Mouse (Mus musculus): ENCODE measurements around the gene Gm11639. TPM values are rescaled to one million over a fixed set of nuclear protein-coding genes. Genes with fewer than 3 reads are reported as not detected.

Gene Gm11639
- total and polyA plus RNA-seq, 3 experiments = 0.21 to 0.67 (median 0.32) TPM

DNA sequence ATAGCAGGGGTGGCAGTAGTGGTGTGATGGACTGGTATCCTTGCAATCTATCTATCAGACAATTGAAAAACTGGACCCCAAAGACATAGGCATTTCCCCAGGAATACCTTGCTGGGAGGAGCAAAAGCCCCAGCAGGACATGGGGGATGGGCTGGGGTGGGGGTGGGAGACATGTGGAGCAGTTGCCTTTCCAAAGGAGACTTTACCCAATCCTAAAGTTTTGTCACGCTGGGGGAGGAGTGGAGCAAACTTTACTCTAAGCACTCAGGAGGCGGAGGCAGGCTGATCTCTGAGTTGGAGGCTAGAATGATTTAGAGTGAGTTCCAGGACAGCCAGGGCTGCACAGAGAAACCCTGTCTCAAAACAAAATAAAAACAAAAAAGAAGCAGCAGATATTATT is 475.9 kb downstream of the Gm11639 start:
- no peak for TF ChIP-seq ZC3H11A (IDR thresholded peaks at IDR 0.05; ENCODE audit: low read depth, low read length)
- TF ChIP-seq CHD2 (IDR thresholded peaks at IDR 0.05; ENCODE audit: low read length) = no peak
- no peak for TF ChIP-seq PAX5 (IDR thresholded peaks at IDR 0.05; ENCODE audit: low read length)
- no peak for TF ChIP-seq MYC (IDR thresholded peaks at IDR 0.05; ENCODE audit: low read depth, low read length)
- no peak for TF ChIP-seq ZKSCAN1 (IDR thresholded peaks at IDR 0.05; ENCODE audit: borderline replicate concordance, low read depth, low read length)
- no peak for TF ChIP-seq TCF12 (IDR thresholded peaks at IDR 0.05; ENCODE audit: low read depth, low read length)
- no peak for TF ChIP-seq MAFK (IDR thresholded peaks at IDR 0.05; ENCODE audit: insufficient replicate concordance, low read length)
- TF ChIP-seq RCOR1 (conservative IDR thresholded peaks at IDR 0.05; ENCODE audit: low read depth, low read length) = no peak
- peaks cover 13% of the 10 kb centered on the region for H3K9me3 ChIP-seq (replicated peaks; ENCODE audit: low read length)
- H3K27me3 ChIP-seq (replicated peaks) = peaks cover 1% of the 10 kb centered on the region
- in situ Hi-C loops (cut with MboI; ENCODE audit: low pct_ligation_motif_present, low pct_unique_long_range_greater_than_20kb, low sequenced_read_pairs) = no loop called here
- no peak overlapping the region for H3K9ac ChIP-seq (ENCODE audit: insufficient read depth, low read depth)
- dilution Hi-C loops (cut with MboI; ENCODE audit: extremely low pct_ligation_motif_present, extremely low pct_unique_long_range_greater_than_20kb, low sequenced_read_pairs) = no loop called here
- peaks cover 0 to 6% of the 10 kb centered on the region in 2 experiments; a peak in 1 of 4 replicates for H3K4me1 ChIP-seq (ENCODE audit: control insufficient read depth in 1 of 2, insufficient read depth in 2 of 2)
- H3K4me2 ChIP-seq (ENCODE audit: insufficient read depth, low read depth, poor library complexity, severe bottlenecking) = no peak overlapping the region
- no peak overlapping the region for H3K4me3 ChIP-seq (replicated peaks in 1 of 3; ENCODE audit: low read depth in 2 of 3, low read length in 2 of 3, poor library complexity in 1 of 3)
- H3K27ac ChIP-seq (ENCODE audit: insufficient read depth, low read depth) = no peak overlapping the region
- no peak for DNase-seq (ENCODE audit: extremely low read depth)
- no peaks in the 10 kb centered on the region for H3K36me3 ChIP-seq (replicated peaks in 1 of 2; ENCODE audit: control insufficient read depth in 1 of 2, insufficient read depth in 1 of 2, low read length in 1 of 2)
- no peaks in the 10 kb centered on the region for H3K79me2 ChIP-seq (replicated peaks; ENCODE audit: control insufficient read depth, extremely low read depth, insufficient read depth, poor library complexity, severe bottlenecking)

DNA sequence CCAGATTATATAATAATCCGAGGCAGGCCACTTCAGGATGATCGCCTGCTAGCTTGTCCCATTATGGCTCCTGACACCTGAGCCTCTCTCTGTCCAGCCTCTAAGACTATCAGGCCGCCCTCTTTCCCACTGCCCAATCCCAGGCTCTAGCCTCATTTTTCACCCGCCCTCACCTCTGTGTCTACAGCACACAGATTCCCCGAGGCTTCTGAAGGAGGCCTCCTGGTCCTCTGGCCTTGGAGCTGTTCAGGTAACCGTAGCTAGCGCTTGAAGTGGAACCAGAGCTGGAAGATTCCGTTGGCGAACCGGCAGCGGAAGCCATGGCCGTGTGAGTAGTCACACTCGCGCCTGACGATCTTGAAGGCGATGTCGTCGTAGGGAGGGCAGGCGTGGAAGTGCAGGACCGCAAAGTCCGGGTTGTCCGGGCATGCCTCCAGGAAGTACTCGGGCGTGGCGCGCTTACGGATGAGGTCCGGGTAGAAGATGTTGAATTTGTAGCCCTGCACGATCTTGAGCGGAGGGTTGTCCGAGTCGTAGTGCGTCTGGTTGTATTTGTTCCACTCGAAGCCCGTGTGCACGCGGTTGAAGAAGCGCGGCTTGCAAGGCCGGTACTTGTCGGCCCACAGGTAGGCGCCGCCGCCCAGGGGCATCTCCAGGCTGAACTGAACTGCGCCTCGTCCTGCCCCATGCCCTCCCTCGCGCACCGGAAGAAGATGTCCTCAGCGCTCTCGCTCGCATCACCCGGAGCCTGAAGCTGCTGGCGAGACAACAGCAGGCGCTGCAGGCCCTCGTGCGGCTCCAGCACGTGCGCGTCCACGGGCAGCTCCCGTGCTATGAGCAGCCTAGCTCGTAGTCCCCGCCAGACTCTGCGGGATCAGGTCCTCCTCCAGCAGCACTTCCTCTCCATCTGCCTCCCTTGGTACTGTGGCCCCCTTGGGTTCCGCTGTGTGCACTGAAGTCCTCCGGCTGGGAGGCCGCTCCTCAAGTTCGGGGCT is 479.3 kb downstream of the Gm11639 start:
- no peak overlapping the region for H3K9ac ChIP-seq (ENCODE audit: insufficient read depth, low read depth)
- H3K27ac ChIP-seq (ENCODE audit: insufficient read depth, low read depth) = no peak overlapping the region
- no peaks in the 10 kb centered on the region for H3K36me3 ChIP-seq (replicated peaks in 1 of 2; ENCODE audit: control insufficient read depth in 1 of 2, insufficient read depth in 1 of 2, low read length in 1 of 2)
- peaks cover 0 to 3% of the 10 kb centered on the region in 2 experiments; a peak in 1 of 4 replicates for H3K4me1 ChIP-seq (ENCODE audit: control insufficient read depth in 1 of 2, insufficient read depth in 2 of 2)
- peaks cover 1% of the 10 kb centered on the region for H3K27me3 ChIP-seq (replicated peaks)
- H3K4me2 ChIP-seq (ENCODE audit: insufficient read depth, low read depth, poor library complexity, severe bottlenecking) = no peak overlapping the region
- no peak for TF ChIP-seq ZNF384 (IDR thresholded peaks at IDR 0.05; ENCODE audit: low read depth, low read length)
- no peak for TF ChIP-seq MEF2A (IDR thresholded peaks at IDR 0.05; ENCODE audit: borderline replicate concordance, low read depth, low read length)
- TF ChIP-seq IRF4 (IDR thresholded peaks at IDR 0.05; ENCODE audit: low read depth, low read length) = no peak
- no peak for TF ChIP-seq GABPA (IDR thresholded peaks at IDR 0.05; ENCODE audit: insufficient replicate concordance, low read depth, low read length)
- TF ChIP-seq MYC (IDR thresholded peaks at IDR 0.05; ENCODE audit: low read depth, low read length) = no peak
- no peak for TF ChIP-seq ZKSCAN1 (IDR thresholded peaks at IDR 0.05; ENCODE audit: borderline replicate concordance, low read depth, low read length)
- TF ChIP-seq ZMIZ1 (IDR thresholded peaks at IDR 0.05; ENCODE audit: low read depth, low read length) = no peak
- dilution Hi-C loops (cut with MboI; ENCODE audit: extremely low pct_ligation_motif_present, extremely low pct_unique_long_range_greater_than_20kb, low sequenced_read_pairs) = no loop called here
- no peak overlapping the region for H3K4me3 ChIP-seq (replicated peaks in 1 of 3; ENCODE audit: low read depth in 2 of 3, low read length in 2 of 3, poor library complexity in 1 of 3)
- H3K79me2 ChIP-seq (replicated peaks; ENCODE audit: control insufficient read depth, extremely low read depth, insufficient read depth, poor library complexity, severe bottlenecking) = no peaks in the 10 kb centered on the region
- in situ Hi-C loops (cut with MboI; ENCODE audit: low pct_ligation_motif_present, low pct_unique_long_range_greater_than_20kb, low sequenced_read_pairs) = no loop called here
- H3K9me3 ChIP-seq (replicated peaks; ENCODE audit: low read length) = peaks cover 13% of the 10 kb centered on the region
- DNase-seq (ENCODE audit: extremely low read depth) = no peak

Measured in CH12.LX (cell line).